Mouse (Mus musculus) adrenal gland, postnatal 36 days (tissue): Measurements from ENCODE around the gene Kcnma1. TPM values are rescaled to one million over a fixed set of nuclear protein-coding genes. Genes with fewer than 3 reads are reported as not detected.
A peak's percentile ranks its signal among the peaks of the same experiment; 100 is the strongest.

Experiments used
- DNase-seq, 2 experiments: peaks; one replicate each; pipeline ENCODE4 v3.0.0; 2021; ENCODE audit warnings: mixed read lengths in 1 of 2
- total RNA-seq, 2 experiments: library from RNA; stranded (reverse); gene quantifications; 2 replicates each; pipeline ENCODE4 v1.2.3; 2021

Gene Kcnma1
- total RNA-seq, 2 experiments from 2014 or later = 46.0 to 72.9 TPM

DNA sequence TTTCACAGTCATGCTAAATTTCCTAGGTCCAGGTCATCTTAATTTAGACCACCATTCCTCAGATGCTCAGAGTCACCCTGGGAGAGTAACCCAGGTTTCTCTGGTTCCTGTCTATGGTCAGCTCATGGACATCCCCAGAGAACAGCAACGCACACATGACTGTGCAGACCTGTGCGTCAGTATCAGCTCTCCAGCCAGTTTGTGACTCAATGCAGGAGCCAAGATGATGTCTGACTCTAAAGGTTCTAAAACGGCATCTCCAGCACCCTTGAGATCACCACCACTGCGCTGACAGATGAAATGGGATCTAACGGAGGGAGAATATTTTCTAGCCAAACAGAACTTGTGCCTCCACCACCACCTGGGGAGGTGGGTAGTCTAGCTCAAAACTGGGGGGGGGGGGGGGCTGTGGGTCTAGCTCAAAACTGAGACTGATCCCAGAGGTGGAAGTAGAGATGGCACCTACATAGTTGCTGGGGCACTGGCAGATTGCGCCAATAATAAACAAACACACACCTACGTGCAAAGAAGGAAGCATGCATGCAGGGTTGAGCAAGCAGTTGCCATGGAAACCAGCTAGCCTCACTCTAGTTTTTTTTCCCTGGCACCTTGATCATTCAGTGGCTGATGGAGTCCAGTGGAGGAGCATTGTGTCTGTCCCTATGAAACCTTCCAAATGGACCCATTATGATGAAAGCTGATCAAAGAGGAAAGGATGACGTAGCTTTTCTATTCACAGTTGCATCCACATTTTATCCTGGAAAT, 231.3 kb downstream of the Kcnma1 start:
- no peak for DNase-seq

DNA sequence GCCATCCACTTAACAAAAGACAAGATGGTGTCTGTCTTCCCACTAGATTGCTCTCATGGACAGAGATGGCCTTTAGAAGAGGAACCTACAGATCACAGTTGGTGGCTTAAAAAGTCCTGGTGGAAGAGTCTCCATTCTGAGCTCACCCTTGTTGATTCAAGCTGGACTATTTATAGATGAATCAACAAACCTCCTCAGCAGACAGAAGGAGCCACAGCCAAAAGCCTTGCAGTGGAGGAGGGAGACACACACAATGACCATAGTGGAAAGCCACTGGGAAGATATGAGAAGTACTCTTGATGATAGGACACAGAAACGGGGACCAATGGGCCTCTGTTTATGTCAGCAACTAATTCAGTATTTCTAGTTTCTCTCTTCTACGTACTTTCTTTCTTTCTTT, 239.7 kb downstream of the Kcnma1 start:
- no peak for DNase-seq

DNA sequence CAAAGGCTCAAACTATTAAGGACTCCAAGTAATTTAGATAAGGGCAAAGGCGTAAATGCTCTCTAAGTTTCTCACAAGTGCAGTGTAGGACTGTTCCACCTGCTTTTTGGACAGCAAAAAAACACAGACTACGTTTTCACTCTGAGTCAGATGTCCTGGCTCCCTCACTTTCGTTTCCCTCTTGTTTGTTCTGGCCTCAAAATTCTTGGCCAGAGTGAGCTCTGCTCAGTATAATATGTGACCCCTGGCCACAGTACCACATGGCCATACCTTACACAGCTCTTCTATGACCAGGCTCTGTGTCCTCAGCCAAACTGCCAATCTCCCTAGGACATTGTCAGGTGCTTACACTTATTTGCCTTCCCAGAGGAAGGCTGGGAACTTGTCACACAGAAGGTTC, 241.6 kb downstream of the Kcnma1 start:
- no peak for DNase-seq

DNA sequence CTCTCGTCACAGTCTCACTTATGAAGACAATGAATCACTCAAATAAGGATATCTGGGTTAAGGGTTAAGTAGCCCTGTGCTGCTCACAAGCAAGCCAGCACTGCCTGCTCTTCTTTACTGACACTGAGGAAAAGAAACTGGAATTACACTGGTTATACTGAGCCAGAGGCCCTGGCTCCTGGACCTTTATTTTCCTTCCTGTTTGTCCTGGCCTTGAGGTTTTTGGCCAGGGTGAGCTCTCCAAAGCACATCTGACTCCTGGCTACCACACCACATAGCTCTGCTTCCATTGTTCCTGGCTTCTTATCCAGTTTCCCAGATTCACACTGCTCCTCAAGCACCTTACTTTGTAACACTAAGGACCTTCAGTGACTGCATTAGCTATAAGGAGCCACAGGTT, 242.5 kb downstream of the Kcnma1 start:
- DNase-seq = peak in 1 of 2 experiments; percentile 22

DNA sequence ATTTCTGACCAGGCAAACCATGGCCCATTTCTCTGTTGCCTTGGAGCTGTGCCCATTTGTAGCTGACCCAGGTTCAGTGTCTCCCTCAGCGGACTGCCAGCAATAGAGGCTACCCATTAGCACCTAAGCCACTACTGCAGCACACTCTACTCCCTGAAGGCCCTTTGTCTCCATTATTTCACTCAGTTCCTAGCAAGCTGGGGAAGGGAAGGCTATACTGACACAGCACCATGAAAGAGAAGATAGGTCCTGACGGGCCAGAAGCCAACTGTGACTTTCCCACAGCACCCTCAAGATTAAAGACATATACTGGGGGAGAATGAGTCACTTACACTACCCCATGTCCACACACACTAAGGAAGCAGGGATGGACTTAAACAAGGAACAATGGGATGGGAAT, 251.8 kb downstream of the Kcnma1 start:
- no peak for DNase-seq

DNA sequence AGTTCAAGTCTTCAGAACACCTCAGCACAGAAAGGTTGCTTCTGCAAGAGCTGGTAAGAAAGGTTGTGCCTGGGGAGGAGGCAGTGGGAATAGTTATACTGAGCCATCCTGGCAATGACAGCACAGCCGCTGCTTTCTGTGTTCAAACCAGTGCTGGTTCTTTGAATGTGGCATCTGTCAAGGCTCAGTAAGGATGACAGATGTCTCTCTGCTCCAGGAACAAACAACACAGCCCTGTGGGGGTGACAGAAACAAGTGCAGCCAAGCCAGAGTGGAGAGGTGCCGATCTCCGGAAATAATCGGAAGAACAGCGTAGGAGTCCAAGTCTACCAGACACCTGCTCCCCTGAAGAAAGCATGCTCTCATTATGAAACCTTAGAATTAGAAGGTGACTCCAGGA, 254.7 kb downstream of the Kcnma1 start:
- DNase-seq = peak in 1 of 2 experiments; percentile 4

DNA sequence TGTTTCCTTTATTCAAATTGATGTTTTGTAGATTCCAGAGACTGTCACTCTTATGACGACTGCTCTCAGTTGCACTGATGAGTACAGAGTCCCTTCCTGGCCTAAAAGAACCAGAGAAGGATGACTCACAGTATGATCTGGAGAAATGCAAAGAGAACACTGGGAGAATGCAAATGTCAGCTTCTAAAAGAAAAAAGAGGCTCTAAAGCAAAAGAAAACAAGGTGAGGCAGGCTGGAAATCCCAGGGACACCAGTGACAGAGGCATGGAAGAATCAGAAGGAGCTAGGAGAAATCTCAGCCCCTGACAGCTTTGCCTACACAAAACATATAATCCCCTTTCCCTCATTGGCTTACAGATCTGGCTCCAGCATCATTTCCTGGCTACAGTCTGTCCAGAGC, 255.9 kb downstream of the Kcnma1 start:
- peak in 1 of 2 experiments; percentile 28 for DNase-seq

DNA sequence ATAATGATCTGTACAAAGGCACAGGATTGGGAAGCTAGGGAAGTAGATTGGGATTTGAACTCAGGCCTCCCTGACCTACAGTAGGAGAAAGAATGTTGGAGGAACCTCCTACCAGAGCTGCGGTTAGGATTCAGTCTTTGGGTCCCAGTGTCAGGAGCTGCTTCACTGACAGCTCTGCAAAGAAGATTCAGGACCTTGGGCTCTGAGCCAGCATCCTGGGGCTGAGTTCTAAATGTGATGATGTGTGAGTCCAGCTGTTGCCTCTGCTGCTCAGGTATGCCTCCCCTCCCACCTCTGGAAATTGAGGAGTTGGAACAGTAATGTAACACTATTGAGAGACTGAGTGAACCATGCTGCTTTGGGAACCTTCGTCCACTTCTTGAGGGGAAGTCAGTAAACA, 266.3 kb downstream of the Kcnma1 start:
- DNase-seq = peak; percentile 13 to 58

DNA sequence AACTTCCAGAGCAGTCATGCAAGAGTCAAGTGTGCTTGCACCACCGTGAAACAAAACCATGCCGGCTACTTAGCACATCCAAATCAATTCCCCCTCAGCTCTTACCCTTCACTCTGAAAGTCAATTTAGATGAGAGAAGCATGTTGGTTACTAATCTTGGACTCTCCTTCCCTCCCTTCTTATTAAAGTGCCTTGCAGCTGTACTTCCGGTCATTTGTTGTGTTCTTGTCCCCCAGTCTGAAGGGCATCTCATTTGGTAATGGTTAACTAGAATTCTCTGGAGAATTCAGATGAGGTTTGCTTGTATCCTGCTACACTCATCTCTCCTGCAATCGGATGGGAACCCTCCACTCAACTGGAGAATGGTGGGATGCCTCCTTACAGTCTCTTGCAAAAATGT, 267.3 kb downstream of the Kcnma1 start:
- no peak for DNase-seq

GRCm38 (mm10) chr14:23741531-23741930, 272.8 kb downstream of the Kcnma1 start:
- DNase-seq = peak; percentile 11 to 20

GRCm38 (mm10) chr14:23734200-23734599, 280.1 kb downstream of the Kcnma1 start:
- DNase-seq = peak in 1 of 2 experiments; percentile 16

DNA sequence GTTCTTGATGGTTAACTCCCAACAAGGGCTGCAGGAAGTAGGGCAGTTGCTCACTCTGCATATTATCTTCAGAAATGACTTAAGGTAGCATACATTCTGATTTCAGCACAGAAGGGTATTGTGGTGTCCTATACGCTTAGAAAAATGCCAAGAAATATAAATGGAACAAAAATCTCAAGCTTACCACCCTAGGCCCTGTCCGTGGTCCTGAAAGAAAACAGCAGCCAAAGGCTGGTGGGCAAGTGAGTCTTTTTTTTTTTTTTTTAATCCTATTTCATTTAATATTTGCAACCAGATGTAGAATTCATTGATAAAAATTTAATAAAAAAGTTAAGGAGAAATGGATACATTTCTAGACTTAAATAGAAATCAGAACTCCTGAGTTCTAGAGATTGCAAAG, 284.9 kb downstream of the Kcnma1 start:
- peak in 1 of 2 experiments; percentile 21 for DNase-seq

- no peak for DNase-seq
These were observed 290.4 kb downstream of the Kcnma1 start for GRCm38 (mm10) chr14:23723701-23724430.

DNA sequence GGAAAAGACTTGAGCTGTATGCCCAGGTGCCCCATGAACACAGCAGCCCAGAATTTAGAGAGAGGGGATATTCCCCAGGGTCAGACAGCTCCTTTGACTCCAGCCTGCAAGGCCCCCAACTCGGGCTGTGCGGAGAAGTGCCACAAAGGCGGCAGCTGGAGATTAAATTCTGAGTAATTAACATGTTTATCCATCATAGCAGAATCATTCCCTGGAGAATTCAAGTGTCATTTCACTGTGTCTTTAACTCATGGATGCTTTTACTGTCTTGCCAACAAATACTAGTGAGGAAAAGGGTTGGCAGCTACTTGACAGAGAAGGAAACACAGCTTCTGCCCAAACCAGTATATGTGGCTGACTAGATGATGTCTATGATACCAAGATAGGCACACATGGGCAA, 295.0 kb downstream of the Kcnma1 start:
- no peak for DNase-seq

DNA sequence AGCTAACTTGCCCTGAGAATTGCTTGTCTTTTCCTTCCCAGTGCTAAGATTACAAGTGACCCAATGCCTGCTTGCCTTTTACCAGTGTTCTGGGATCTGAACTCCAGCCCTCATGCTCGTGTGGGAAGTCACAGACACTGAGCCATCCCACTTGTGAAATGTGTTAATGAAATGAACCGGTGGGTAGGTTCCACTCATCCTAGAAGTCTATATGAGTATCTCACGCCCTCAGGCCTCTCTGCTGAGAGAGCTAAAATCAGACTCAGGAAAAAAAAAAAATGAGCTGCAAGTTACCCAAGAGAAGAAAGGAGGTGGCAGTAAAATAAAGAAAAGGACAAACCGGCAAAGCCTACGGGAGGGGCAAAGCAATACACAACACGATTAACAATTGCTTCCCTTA, 295.6 kb downstream of the Kcnma1 start:
- DNase-seq = no peak

DNA sequence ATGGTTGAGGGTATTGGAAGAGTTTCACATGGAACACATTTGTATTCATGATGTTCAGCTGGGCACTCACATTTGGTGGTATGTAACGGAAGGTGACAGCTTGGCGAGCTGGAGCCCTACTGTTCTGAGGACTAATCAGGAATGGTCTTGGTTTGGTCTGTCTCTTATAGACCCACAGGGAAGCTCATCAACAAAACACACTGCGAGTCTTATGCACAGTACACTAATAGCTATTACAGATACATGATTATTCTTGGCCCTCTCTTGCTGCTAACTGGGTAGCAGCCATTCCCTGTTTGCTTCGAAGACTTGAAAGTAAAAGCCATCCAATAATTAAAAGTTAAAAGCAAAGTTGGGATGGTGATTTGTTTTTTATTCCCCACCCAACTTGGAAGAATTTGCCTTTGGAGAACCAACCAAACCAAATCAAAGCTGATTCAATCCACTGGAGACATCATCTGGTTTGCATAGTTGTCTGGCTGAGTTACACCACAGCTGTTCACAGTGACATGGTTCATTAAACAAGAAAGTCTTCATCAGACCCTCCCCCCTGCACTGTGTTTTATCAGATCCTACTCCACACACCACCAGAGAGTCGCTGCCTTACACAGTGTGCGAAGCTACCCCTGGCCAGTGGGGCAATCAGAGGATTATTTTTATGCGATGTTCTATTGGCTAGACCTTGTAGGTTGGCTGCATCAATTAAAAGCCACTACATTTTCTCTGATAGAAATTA, 299.7 kb downstream of the Kcnma1 start:
- no peak for DNase-seq

DNA sequence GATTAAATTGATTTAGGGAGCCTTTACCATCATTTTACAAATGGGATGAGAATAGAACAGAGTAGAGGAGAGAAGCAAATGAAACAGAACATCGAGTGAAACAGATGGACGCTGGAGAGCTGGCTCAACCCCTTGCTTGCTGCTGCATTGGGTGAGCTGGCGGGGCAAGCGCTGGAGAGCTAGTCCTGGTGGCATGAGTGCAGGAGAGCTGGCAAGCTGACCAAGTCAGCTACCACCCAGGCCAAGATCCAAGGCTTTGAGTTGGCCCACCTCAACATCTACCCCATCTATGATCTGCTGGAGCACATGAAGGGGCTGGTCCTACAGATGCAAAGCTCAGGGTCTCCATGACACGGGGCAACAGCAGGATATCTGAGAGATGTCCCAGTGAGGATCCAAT, 301.4 kb downstream of the Kcnma1 start:
- no peak for DNase-seq

DNA sequence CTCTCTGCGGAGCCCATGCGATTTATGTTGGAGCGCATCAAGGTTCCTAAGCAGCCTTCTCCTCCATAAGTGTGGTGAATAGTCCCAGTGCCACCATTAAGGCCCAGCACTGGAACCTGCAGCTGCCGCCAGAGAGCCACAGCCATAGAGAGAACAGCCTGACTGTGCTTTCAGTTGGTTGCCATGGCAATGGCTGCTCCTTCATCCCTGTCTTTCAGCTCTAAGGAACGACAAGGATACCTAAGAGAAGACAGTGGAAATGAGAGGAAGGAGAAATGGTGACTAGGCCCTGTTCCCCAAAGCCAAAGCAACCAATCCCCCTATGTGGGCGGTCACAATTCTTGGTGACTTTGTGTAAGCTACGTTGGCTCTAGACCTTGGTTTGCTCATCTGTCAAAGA, 303.3 kb downstream of the Kcnma1 start:
- no peak for DNase-seq

- no peak for DNase-seq
These were observed 307.5 kb downstream of the Kcnma1 start for GRCm38 (mm10) chr14:23706837-23707236.

GRCm38 (mm10) chr14:23705647-23706046, 308.6 kb downstream of the Kcnma1 start:
- peak in 1 of 2 experiments; percentile 19 for DNase-seq

DNA sequence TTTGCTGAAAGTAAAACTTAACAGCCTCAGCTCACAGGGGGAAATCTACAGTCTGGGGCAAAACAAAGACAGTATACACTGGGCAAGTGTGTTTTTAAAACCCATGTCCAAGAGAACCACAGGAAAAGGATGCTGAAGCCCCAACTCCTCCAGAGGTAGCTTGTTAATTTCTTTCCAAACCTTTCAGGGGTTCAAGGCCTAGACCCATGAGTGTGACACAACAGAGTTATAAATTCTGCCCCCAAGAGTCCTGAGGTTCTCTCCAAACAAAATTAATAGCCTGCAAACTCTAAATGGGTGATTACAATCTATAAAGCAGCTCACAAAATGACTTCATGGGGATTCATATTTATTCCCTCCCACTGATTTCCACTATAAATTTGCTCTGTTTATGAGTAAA, 310.0 kb downstream of the Kcnma1 start:
- no peak for DNase-seq

- no peak for DNase-seq
These were observed 317.9 kb downstream of the Kcnma1 start for GRCm38 (mm10) chr14:23696341-23696740.

DNA sequence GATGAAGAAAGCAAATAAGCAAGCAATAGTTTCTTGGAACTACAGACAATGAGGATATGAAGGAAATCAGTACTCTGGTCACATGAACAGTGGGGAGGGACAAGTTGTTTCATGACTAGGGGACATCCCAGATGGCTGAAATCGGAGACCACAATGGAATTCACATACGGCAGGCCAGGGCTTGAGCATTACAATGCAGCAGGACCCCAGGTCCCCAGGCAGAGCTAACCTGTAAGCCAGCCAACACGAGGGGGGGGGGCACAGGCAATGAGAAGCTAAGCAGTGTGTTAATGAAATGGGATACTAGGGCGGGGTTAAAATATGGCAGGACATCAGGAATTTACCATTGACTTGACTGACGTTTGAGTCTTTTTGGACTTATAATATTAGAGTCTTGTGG, 324.6 kb downstream of the Kcnma1 start:
- DNase-seq = no peak
